Mouse (Mus musculus) liver, postnatal 0 days (tissue): ENCODE results near the gene Pmel. TPM values are rescaled to one million over a fixed set of nuclear protein-coding genes. Genes with fewer than 3 reads are reported as not detected.

ENCODE experiments used
- ATAC-seq: fragments of 200-750 bp; cut with Nextera tagmentation; 2 replicates; pipeline ENCODE4 v1.8.0; 2017; ENCODE audit warnings: mild to moderate bottlenecking, moderate library complexity
- DNase-seq: peaks from one replicate; pipeline ENCODE4 v3.0.0-alpha.2; 2016
- H3K27ac ChIP-seq: fragments of 300-500 bp; sonication (generic); 2 replicates; pipeline ENCODE4 v1.5.1; 2014; ENCODE audit warnings: antibody characterized with exemption, moderate library complexity, mild to moderate bottlenecking, low read depth
- H3K27me3 ChIP-seq: fragments of 300-500 bp; sonication (generic); 2 replicates; pipeline ENCODE4 v1.6.1; 2014; ENCODE audit warnings: low read length, control low read depth, mixed read lengths; ENCODE audit not compliant: insufficient read depth
- H3K36me3 ChIP-seq: fragments of 300-500 bp; sonication (generic); replicated peaks from 2 replicates; pipeline ENCODE4 v1.6.1; 2014; ENCODE audit warnings: mild to moderate bottlenecking, control low read depth, low read length, moderate library complexity, mixed read lengths; ENCODE audit not compliant: insufficient read depth
- H3K4me1 ChIP-seq: fragments of 300-500 bp; sonication (generic); 2 replicates; pipeline ENCODE4 v1.6.1; 2014; ENCODE audit warnings: antibody characterized with exemption, mild to moderate bottlenecking, control low read depth; ENCODE audit not compliant: insufficient read depth
- H3K4me2 ChIP-seq: fragments of 300-500 bp; sonication (generic); 2 replicates; pipeline ENCODE4 v1.6.1; 2014; ENCODE audit warnings: low read depth, mild to moderate bottlenecking, low read length, moderate library complexity, mixed read lengths
- H3K4me3 ChIP-seq: fragments of 300-500 bp; sonication (generic); 2 replicates; pipeline ENCODE4 v1.5.1; 2014; ENCODE audit warnings: low read depth, low read length
- H3K9ac ChIP-seq: fragments of 300-500 bp; sonication (generic); replicated peaks from 2 replicates; pipeline ENCODE4 v1.6.1; 2014; ENCODE audit warnings: mild to moderate bottlenecking, moderate library complexity
- H3K9me3 ChIP-seq: fragments of 300-500 bp; sonication (generic); 2 replicates; pipeline ENCODE4 v1.6.1; 2016; ENCODE audit warnings: mild to moderate bottlenecking, control low read depth, low read length, mixed read lengths
- CTCF ChIP-seq: sonication (generic); IDR thresholded peaks from 2 replicates; pipeline ENCODE4 v1.5.1; 2016; ENCODE audit warnings: antibody characterized with exemption, low read depth
- EP300 ChIP-seq: IDR thresholded peaks from 2 replicates; pipeline ENCODE4 v1.6.1; 2016; ENCODE audit warnings: antibody characterized with exemption, low read depth, mild to moderate bottlenecking
- WGBS: fragments of 180-500 bp; shearing (Covaris S2); extraction: QIAGEN DNeasy Blood & Tissue Kit; methylation state at CpG from one replicate; pipeline ENCODE4 v1.1.7; 2014; ENCODE audit not compliant: insufficient replicate concordance; 5-methylcytosine and 5-hydroxymethylcytosine counted together
- polyA plus RNA-seq: library from polyadenylated mRNA; unstranded; fragments of >200 nt; fragmentation: Nextera tagmentation; extraction: Ambion mirVana; gene quantifications from 2 replicates; pipeline ENCODE4 v1.2.1, GENCODE M21; 2015

The Pmel gene
- polyA plus RNA-seq, 1 experiment from 2014 or later, result 0.69 TPM

DNA sequence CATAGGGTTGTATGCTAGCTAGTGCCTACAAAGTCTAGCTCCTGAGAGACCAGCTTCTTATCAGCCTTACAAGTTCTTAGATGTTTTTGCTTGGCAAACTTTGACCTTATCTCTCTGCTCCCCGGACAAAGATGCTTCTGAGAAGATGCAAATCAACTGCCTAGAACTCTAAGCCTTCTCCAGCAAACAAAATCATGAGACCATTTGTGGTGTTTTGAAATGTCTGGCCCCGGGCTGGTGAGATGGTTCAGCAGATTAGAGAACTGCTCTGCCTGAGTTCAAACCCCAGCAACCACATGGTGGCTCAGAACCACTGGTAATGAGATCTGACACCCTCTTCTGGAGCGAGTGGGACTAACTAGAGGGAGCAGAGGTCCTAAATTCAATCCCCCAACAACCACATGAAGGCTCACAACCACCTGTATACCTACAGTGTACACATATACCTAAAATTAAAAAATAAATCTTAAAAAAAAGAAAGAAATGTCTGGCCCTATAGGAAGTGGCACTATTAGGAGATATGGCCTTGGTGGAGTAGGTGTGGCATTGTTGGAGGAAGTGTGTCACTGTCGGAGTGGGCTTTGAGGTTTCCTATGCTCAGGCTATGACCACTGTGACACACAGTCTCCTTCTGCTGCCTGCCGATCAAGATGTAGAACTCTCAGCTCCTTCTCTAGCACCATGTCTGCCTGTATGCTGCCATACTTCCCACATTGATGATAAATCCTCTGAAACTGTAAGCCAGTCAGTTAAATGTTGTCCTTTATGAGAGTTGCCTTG is 40.4 kb upstream of the Pmel start:
- H3K27ac ChIP-seq, result no peak overlapping the region

DNA sequence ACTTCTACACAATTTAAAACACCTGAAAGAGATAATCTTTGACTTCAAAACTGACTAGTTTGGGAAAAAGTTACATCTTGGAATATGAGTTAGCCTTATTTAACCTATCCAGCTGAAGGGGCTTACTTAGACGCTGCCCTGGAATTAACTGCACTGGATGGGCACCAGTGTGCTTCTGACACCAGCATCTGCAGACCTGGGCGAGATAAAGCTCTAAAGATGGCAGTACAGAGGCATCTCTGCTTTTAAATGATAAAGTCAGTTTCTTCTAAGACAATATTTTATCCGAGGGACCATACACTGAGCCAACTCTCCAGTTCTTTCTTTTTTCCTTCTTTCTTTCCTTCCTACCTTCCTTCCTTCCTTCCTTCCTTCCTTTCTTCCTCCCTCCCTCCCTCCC is 39.2 kb upstream of the Pmel start:
- H3K9ac ChIP-seq, result no peak overlapping the region
- H3K27ac ChIP-seq, result peak overlapping the region; percentile 41; the same call in 1 of the 2 replicates
- no peak overlapping the region for H3K4me3 ChIP-seq
- peak; percentile 86 for ATAC-seq
- H3K4me2 ChIP-seq, result peak overlapping the region; percentile 10
- TF ChIP-seq EP300 (peak; percentile 86), CTCF (no peak)
- peaks cover 12% of the 10 kb centered on the region; the same call in 1 of the 2 replicates for H3K27me3 ChIP-seq
- peaks cover 18% of the 10 kb centered on the region for H3K4me1 ChIP-seq
- H3K36me3 ChIP-seq, result no peaks in the 10 kb centered on the region
- H3K9me3 ChIP-seq, result no peaks in the 10 kb centered on the region
- WGBS, result 53% methylated on average over 3 of the region's 3 CpGs
- no peak for DNase-seq

More for the DNA sequence above, 40.4 kb upstream of the Pmel start:
- H3K4me1 ChIP-seq, result peaks cover 10% of the 10 kb centered on the region
- H3K9ac ChIP-seq, result no peak overlapping the region
- 32% methylated on average over 5 of the region's 5 CpGs for WGBS
- no peaks in the 10 kb centered on the region for H3K36me3 ChIP-seq
- DNase-seq (no peak), ATAC-seq (no peak)
- TF ChIP-seq EP300 (no peak), CTCF (no peak)
- H3K9me3 ChIP-seq, result no peaks in the 10 kb centered on the region
- H3K27me3 ChIP-seq, result peaks cover 1% of the 10 kb centered on the region; the same call in 1 of the 2 replicates
- H3K4me2 ChIP-seq, result no peak overlapping the region
- H3K4me3 ChIP-seq, result no peak overlapping the region

DNA sequence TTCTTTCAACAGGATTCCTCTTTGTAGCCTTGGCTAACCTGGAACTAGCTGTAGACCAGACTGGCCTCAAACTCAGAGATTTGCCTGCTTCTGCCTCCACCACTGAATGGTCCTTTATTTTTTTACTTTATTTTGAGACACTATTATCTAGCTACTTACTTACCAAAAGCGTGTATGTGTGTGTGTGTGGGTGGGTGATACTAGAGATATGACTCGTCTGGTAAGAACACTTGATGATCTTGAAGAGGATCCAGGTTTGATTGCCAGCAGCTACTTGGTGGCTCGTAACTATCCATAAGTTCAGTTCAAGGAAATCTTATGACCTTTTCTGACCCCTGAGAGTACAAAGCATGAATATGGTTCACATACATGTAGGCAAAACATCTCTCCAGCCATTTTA is 38.7 kb upstream of the Pmel start:
- H3K27ac ChIP-seq, result peak overlapping the region; percentile 41; the same call in 1 of the 2 replicates
- ATAC-seq (peak; percentile 55), DNase-seq (no peak)
- H3K9me3 ChIP-seq, result no peaks in the 10 kb centered on the region
- peaks cover 13% of the 10 kb centered on the region; the same call in 1 of the 2 replicates for H3K27me3 ChIP-seq
- H3K36me3 ChIP-seq, result no peaks in the 10 kb centered on the region
- H3K4me2 ChIP-seq, result peak overlapping the region; percentile 10
- H3K9ac ChIP-seq, result no peak overlapping the region
- TF ChIP-seq CTCF (no peak), EP300 (peak; percentile 30; the same call in 1 of the 2 replicates)
- 48% methylated on average over 3 of the region's 3 CpGs for WGBS
- H3K4me1 ChIP-seq, result peaks cover 18% of the 10 kb centered on the region
- no peak overlapping the region for H3K4me3 ChIP-seq

DNA sequence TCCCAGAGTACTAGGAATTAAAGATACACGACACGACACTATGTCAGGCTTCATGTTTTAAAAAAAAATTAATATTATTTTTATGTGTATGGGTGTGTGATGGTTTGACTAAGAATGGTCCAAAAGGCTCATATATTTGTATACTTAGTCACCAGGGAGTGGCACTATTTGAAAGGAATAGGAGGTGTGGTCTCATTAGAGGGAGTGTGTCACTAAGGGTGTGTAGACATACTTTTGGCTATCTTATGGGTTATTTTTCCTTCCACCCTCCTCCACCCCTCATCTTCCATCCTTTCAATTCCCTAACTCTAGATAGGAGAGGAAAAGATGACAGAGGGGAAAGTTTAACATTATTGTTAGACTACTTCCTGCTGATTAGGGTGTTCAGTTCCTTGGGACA is 38.2 kb upstream of the Pmel start:
- DNase-seq (no peak), ATAC-seq (no peak)
- Histone ChIP-seq H3K4me3 (no peak overlapping the region), H3K36me3 (no peaks in the 10 kb centered on the region), H3K9ac (no peak overlapping the region), H3K9me3 (no peaks in the 10 kb centered on the region), H3K27me3 (peaks cover 13% of the 10 kb centered on the region; the same call in 1 of the 2 replicates), H3K4me1 (peaks cover 18% of the 10 kb centered on the region), H3K4me2 (no peak overlapping the region), H3K27ac (no peak overlapping the region)
- 96% methylated on average over 2 of the region's 2 CpGs for WGBS
- TF ChIP-seq CTCF (no peak), EP300 (no peak)

DNA sequence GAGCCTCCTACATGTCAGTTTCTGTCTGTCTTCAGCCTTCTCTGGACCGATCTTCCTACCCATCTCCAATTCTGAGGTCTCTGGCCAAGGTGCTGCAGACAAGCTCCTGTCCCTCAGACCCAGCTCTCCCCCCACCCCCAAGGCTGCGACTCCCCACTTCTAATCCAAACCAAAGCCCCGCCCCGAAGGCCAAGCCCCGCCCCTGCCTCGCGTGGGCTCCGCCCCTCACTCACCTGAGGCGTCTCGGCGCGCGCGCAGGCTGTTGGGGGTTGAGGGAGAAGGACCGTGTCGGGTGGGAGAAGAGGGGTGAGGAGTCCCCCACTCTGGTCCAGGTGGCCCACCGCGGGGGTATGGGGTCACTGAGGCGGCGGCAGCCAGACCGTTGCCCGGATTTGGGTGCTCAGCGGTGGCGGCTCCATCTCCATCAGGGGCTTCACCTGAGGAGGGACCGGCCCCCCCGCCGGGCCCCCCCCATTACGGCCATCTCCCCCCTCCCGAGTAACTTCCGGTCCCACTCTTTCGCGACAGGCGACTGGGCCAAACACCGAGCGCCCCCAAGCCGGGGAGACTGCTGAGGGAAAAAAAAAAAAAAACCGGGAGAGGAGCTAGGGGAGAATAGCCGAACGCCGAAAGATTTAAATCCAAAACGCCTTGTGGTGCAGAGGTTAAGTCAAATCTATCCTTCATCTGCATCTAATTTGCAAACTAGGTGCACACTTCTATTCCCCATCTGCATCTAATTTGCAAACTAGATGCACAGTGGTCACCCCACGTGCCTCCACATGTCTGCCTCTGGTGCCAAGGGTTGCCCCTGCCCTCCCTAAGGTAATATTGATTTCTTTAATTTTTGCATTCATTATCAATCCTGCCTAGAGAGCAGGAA is 35.0 kb upstream of the Pmel start:
- TF ChIP-seq EP300 (no peak), CTCF (no peak)
- peak overlapping the region; percentile 56 for H3K4me3 ChIP-seq
- H3K9ac ChIP-seq, result peak overlapping the region; percentile 58
- H3K27ac ChIP-seq, result no peak overlapping the region
- peaks cover 13% of the 10 kb centered on the region; the same call in 1 of the 2 replicates for H3K27me3 ChIP-seq
- H3K9me3 ChIP-seq, result no peaks in the 10 kb centered on the region
- peak overlapping the region; percentile 83 for H3K4me2 ChIP-seq
- peaks cover 19% of the 10 kb centered on the region for H3K4me1 ChIP-seq
- no peaks in the 10 kb centered on the region; the same call in 1 of the 2 replicates for H3K36me3 ChIP-seq
- ATAC-seq (peak; percentile 9; the same call in 1 of the 2 replicates), DNase-seq (peak; percentile 75)
- WGBS, result 2% methylated on average over 41 of the region's 42 CpGs

DNA sequence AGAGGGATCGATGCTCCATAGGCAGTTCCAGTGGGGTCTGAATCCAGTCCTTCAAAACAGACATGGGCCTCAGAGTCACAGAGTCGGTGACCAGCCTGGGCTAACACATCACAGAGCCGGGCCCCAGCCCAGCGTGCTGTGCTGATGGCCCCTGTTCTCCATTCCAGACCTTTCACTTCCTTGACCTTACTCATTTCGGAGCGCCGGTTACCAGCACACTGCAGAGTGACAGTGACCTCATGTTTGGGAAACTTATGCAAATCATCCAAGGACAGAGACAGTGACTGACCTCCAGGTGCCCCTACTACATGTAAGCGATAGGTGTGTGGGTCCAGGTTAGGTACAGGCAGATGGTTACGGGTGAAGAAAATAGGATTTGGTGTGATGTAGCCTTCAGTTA is 32.8 kb upstream of the Pmel start:
- TF ChIP-seq CTCF (no peak), EP300 (no peak)
- WGBS, result 90% methylated on average over 9 of the region's 9 CpGs
- H3K4me3 ChIP-seq, result no peak overlapping the region
- peaks cover 22% of the 10 kb centered on the region for H3K4me1 ChIP-seq
- H3K36me3 ChIP-seq, result no peaks in the 10 kb centered on the region; the same call in 1 of the 2 replicates
- no peak overlapping the region for H3K4me2 ChIP-seq
- ATAC-seq (no peak), DNase-seq (no peak)
- H3K27ac ChIP-seq, result no peak overlapping the region
- H3K27me3 ChIP-seq, result peaks cover 13% of the 10 kb centered on the region; the same call in 1 of the 2 replicates
- no peak overlapping the region for H3K9ac ChIP-seq
- no peaks in the 10 kb centered on the region for H3K9me3 ChIP-seq
